Mouse (Mus musculus): ENCODE results near the gene Zfp616. TPM values are rescaled to one million over a fixed set of nuclear protein-coding genes. Genes with fewer than 3 reads are reported as not detected.

Gene Zfp616
- not detected for total RNA-seq (2021)
- long read RNA-seq, experiment 1: 0 reads
- long read RNA-seq, experiment 2: 0 reads

GRCm38 (mm10) chr11:74069655-74070054, at the start of gene Zfp616:
Gene Zfp616, plus strand, starts transcription at chr11:74069955.
- DNase-seq: no peak

- no peak for DNase-seq
Observed at GRCm38 (mm10) chr11:74051347-74051746, 18.4 kb upstream of the Zfp616 start.

GRCm38 (mm10) chr11:74056451-74056850, 13.3 kb upstream of the Zfp616 start, which contains the start of the genes Olfr139 and Olfr399:
Gene Olfr139, minus strand, starts transcription at chr11:74056551.
Gene Olfr399, minus strand, starts transcription at chr11:74056615.
- no peak for DNase-seq

- no peak for DNase-seq
Observed at GRCm38 (mm10) chr11:74100724-74101123, 31.0 kb downstream of the Zfp616 start.

- DNase-seq: no peak
Observed at GRCm38 (mm10) chr11:74101507-74101906, 31.8 kb downstream of the Zfp616 start.

- no peak for DNase-seq
Observed at GRCm38 (mm10) chr11:74105066-74105465, 35.3 kb downstream of the Zfp616 start.

- no peak for DNase-seq
Observed at GRCm38 (mm10) chr11:74113412-74113811, 43.7 kb downstream of the Zfp616 start, which contains the start of gene Olfr401. Gene Olfr401, plus strand, starts transcription at chr11:74113712.

Other genes with a start within 250 kb of the Zfp616 start
- gene Olfr393, start 218.5 kb upstream of the Zfp616 start, total RNA-seq (2021): not detected
- gene Olfr394, start 179.2 kb upstream of the Zfp616 start, total RNA-seq (2021): not detected
- not detected for gene Olfr395, start 160.7 kb upstream of the Zfp616 start, total RNA-seq (2021)
- gene Olfr23, start 133.3 kb upstream of the Zfp616 start, total RNA-seq (2021): not detected
- gene Olfr397, start 109.1 kb upstream of the Zfp616 start, total RNA-seq (2021): not detected
- gene Olfr398, start 79.5 kb upstream of the Zfp616 start, total RNA-seq (2021): not detected
- not detected for gene Olfr139, start 13.4 kb upstream of the Zfp616 start, total RNA-seq (2021)
- not detected for gene Olfr399, start 13.3 kb upstream of the Zfp616 start, total RNA-seq (2021)
- gene Olfr401, start 43.8 kb downstream of the Zfp616 start, total RNA-seq (2021): not detected
- gene Olfr402, start 83.6 kb downstream of the Zfp616 start, total RNA-seq (2021): not detected
- not detected for gene Olfr403, start 116.3 kb downstream of the Zfp616 start, total RNA-seq (2021)
- not detected for gene Olfr43, start 141.4 kb downstream of the Zfp616 start, total RNA-seq (2021)
- gene Olfr406, start 189.9 kb downstream of the Zfp616 start, total RNA-seq (2021): not detected
- not detected for gene Olfr59, start 213.8 kb downstream of the Zfp616 start, total RNA-seq (2021)

Data from adrenal gland, postnatal 36 days (tissue).